Mouse (Mus musculus) ES-E14 (cell line): ENCODE data around the gene Rptor.

Experiments
- CHD2 ChIP-seq: IDR thresholded peaks from 2 replicates; pipeline ENCODE4 v1.6.1; 2014; ENCODE audit warnings: mild to moderate bottlenecking, low read depth, low read length, inconsistent platforms
- HCFC1 ChIP-seq: IDR thresholded peaks from 2 replicates; pipeline ENCODE4 v1.6.1; 2012; ENCODE audit warnings: low read length, inconsistent platforms, borderline replicate concordance; ENCODE audit not compliant: insufficient read depth
- MAFK ChIP-seq: IDR thresholded peaks from 2 replicates; pipeline ENCODE4 v1.6.1; 2014; ENCODE audit warnings: mild to moderate bottlenecking, low read depth, low read length, inconsistent platforms; ENCODE audit not compliant: insufficient read depth
- ZC3H11A ChIP-seq: IDR thresholded peaks from 2 replicates; pipeline ENCODE4 v1.6.1; 2012; ENCODE audit warnings: low read depth, mild to moderate bottlenecking, inconsistent platforms, low read length, borderline replicate concordance

- TF ChIP-seq HCFC1 (no peak), MAFK (no peak), ZC3H11A (no peak), CHD2 (no peak)
Observed at GRCm38 (mm10) chr11:119600286-119600685, 2.4 kb upstream of the Rptor start.
